Mouse (Mus musculus) ES-E14 (cell line): ENCODE measurements around the gene St8sia6. TPM values are rescaled to one million over a fixed set of nuclear protein-coding genes. Genes with fewer than 3 reads are reported as not detected.

Experiments
- DNase-seq: peaks from one replicate; pipeline ENCODE4 v3.0.0-alpha.2; 2013; ENCODE audit warnings: low read depth, low spot score
- H3K27ac ChIP-seq: 2 replicates; pipeline ENCODE4 v1.5.1; 2012; ENCODE audit warnings: low read depth, mild to moderate bottlenecking, low read length, moderate library complexity, mixed read lengths; ENCODE audit not compliant: poor library complexity, insufficient read depth, severe bottlenecking
- H3K36me3 ChIP-seq: 2 replicates; pipeline ENCODE4 v1.6.1; 2012; ENCODE audit warnings: mild to moderate bottlenecking, low read length, moderate library complexity, mixed read lengths; ENCODE audit not compliant: control insufficient read depth, poor library complexity, insufficient read depth, severe bottlenecking
- H3K4me1 ChIP-seq, 2 experiments: fragments of 150-350 bp in 1 of 2; sonication (generic) in 1 of 2; 2 replicates each; pipeline ENCODE4 v1.6.1; 2012; ENCODE audit warnings: low read length in 2 of 2, mild to moderate bottlenecking in 1 of 2, mixed read lengths in 1 of 2; ENCODE audit not compliant: control insufficient read depth in 2 of 2, insufficient read depth in 2 of 2, poor library complexity in 1 of 2
- H3K4me3 ChIP-seq, 2 experiments: fragments of 150-350 bp in 1 of 2; sonication (generic) in 1 of 2; 2 replicates each; pipeline ENCODE4 v1.5.1; 2012; ENCODE audit warnings: low read length in 2 of 2, low read depth in 1 of 2, mild to moderate bottlenecking in 1 of 2, mixed read lengths in 1 of 2; ENCODE audit not compliant: insufficient read depth in 1 of 2, poor library complexity in 1 of 2, severe bottlenecking in 1 of 2
- H3K9ac ChIP-seq: 2 replicates; pipeline ENCODE4 v1.6.1; 2012; ENCODE audit warnings: low read depth, mild to moderate bottlenecking, low read length, mixed read lengths; ENCODE audit not compliant: poor library complexity, insufficient read depth, severe bottlenecking
- H3K9me3 ChIP-seq: fragments of 150-350 bp; sonication (generic); 2 replicates; pipeline ENCODE4 v1.6.1; 2012; ENCODE audit warnings: low read depth, mild to moderate bottlenecking, low read length; ENCODE audit not compliant: control insufficient read depth, insufficient read depth
- CHD2 ChIP-seq: IDR thresholded peaks from 2 replicates; pipeline ENCODE4 v1.6.1; 2014; ENCODE audit warnings: mild to moderate bottlenecking, low read depth, low read length, inconsistent platforms
- HCFC1 ChIP-seq: IDR thresholded peaks from 2 replicates; pipeline ENCODE4 v1.6.1; 2012; ENCODE audit warnings: low read length, inconsistent platforms, borderline replicate concordance; ENCODE audit not compliant: insufficient read depth
- MAFK ChIP-seq: IDR thresholded peaks from 2 replicates; pipeline ENCODE4 v1.6.1; 2014; ENCODE audit warnings: mild to moderate bottlenecking, low read depth, low read length, inconsistent platforms; ENCODE audit not compliant: insufficient read depth
- ZC3H11A ChIP-seq: IDR thresholded peaks from 2 replicates; pipeline ENCODE4 v1.6.1; 2012; ENCODE audit warnings: low read depth, mild to moderate bottlenecking, inconsistent platforms, low read length, borderline replicate concordance
- ZNF384 ChIP-seq: IDR thresholded peaks from 2 replicates; pipeline ENCODE4 v1.6.1; 2012; ENCODE audit warnings: low read depth, low read length, inconsistent platforms
- in situ Hi-C, 2 experiments: fragments of 600-800 bp; cut with MboI; formaldehyde crosslinking; loops; one replicate each; pipeline ENCODE4 v1.15.1; 2025; ENCODE audit warnings: low sequenced_read_pairs in 2 of 2, inconsistent platforms in 1 of 2; ENCODE audit not compliant: unreplicated experiment in 2 of 2
- total RNA-seq: library from RNA; depleted of rRNA; stranded (reverse); fragments of 300-350 nt; gene quantifications from 2 replicates; pipeline ENCODE4 v1.2.3, GENCODE M21; 2012

St8sia6 gene
- total RNA-seq, 1 experiment, result 2.1 TPM

GRCm38 (mm10) chr2:13793054-13793968 lies 553 bp downstream of the St8sia6 start:
- H3K36me3 ChIP-seq, result no peaks in the 10 kb centered on the region
- no peak for DNase-seq
- no peaks in the 10 kb centered on the region for H3K4me1 ChIP-seq
- no peaks in the 10 kb centered on the region for H3K9me3 ChIP-seq
- in situ Hi-C loops, result no loop called here
- H3K27ac ChIP-seq, result no peak overlapping the region
- H3K4me3 ChIP-seq, result peak overlapping the region; percentile 68 to 75
- peak overlapping the region; percentile 59 for H3K9ac ChIP-seq
- TF ChIP-seq HCFC1, result no peak
- no peak for TF ChIP-seq ZC3H11A
- no peak for TF ChIP-seq MAFK
- TF ChIP-seq CHD2, result no peak
- TF ChIP-seq ZNF384, result no peak

GRCm38 (mm10) chr2:13792256-13793005 lies 1.4 kb downstream of the St8sia6 start:
- Histone ChIP-seq H3K4me1 (no peaks in the 10 kb centered on the region), H3K4me3 (peak overlapping the region; percentile 68 to 75), H3K9me3 (no peaks in the 10 kb centered on the region), H3K27ac (no peak overlapping the region), H3K9ac (no peak overlapping the region), H3K36me3 (no peaks in the 10 kb centered on the region)
- DNase-seq, result no peak
- TF ChIP-seq CHD2 (no peak), ZC3H11A (no peak), ZNF384 (no peak), MAFK (no peak), HCFC1 (no peak)
- in situ Hi-C loops, result no loop called here

GRCm38 (mm10) chr2:13791598-13791997 lies 2.3 kb downstream of the St8sia6 start:
- no peak for DNase-seq
- TF ChIP-seq MAFK (no peak), CHD2 (no peak), ZNF384 (no peak), ZC3H11A (no peak), HCFC1 (no peak)
- Histone ChIP-seq H3K4me1 (no peaks in the 10 kb centered on the region), H3K36me3 (no peaks in the 10 kb centered on the region), H3K9ac (no peak overlapping the region), H3K27ac (no peak overlapping the region), H3K9me3 (no peaks in the 10 kb centered on the region), H3K4me3 (no peak overlapping the region)
- in situ Hi-C loops, result no loop called here

- H3K4me1 ChIP-seq, result no peaks in the 10 kb centered on the region
- no peak overlapping the region for H3K27ac ChIP-seq
- in situ Hi-C loops, result no loop called here
- H3K36me3 ChIP-seq, result no peaks in the 10 kb centered on the region
- H3K4me3 ChIP-seq, result no peak overlapping the region
- H3K9me3 ChIP-seq, result no peaks in the 10 kb centered on the region
- H3K9ac ChIP-seq, result no peak overlapping the region
- DNase-seq, result no peak
- TF ChIP-seq ZC3H11A, result no peak
- no peak for TF ChIP-seq ZNF384
- TF ChIP-seq CHD2, result no peak
- TF ChIP-seq HCFC1, result no peak
- no peak for TF ChIP-seq MAFK
Measured at GRCm38 (mm10) chr2:13789365-13789764, 4.5 kb downstream of the St8sia6 start.
